Mouse (Mus musculus): ENCODE measurements around the gene Rad51b. TPM values are rescaled to one million over a fixed set of nuclear protein-coding genes. Genes with fewer than 3 reads are reported as not detected.

The Rad51b gene
- polyA plus RNA-seq, 1 experiment from 2014 or later, result 7.8 TPM

DNA sequence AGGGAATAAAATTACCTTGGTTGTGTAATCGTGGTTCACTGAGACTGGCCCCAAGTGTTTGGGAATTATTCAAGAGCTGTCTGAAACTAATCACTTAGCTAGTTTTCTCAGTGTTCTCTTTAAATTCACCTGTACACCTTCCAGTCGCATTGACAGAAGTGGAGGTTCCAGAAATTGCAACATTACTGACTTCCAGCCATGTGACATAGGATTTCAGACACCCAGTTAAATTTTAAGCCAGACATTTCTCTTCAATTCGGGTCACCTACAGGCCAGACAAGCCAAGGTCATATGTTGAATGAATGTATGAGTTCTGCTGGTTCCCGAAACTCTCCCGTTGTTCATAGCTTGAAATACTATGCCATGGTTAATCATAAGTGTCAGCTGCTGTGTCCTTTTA lies 260.8 kb downstream of the Rad51b start:
- Histone ChIP-seq H3K9ac (no peak overlapping the region), H3K4me3 (replicated peaks) (no peak overlapping the region), H3K27me3 (replicated peaks) (no peaks in the 10 kb centered on the region), H3K4me1 (replicated peaks) (no peaks in the 10 kb centered on the region), H3K4me2 (replicated peaks) (no peak overlapping the region), H3K9me3 (no peaks in the 10 kb centered on the region), H3K27ac (no peak overlapping the region), H3K36me3 (no peaks in the 10 kb centered on the region)
- ATAC-seq, result peak; percentile 78
- WGBS, result 48% methylated on average over 5 of the region's 5 CpGs

DNA sequence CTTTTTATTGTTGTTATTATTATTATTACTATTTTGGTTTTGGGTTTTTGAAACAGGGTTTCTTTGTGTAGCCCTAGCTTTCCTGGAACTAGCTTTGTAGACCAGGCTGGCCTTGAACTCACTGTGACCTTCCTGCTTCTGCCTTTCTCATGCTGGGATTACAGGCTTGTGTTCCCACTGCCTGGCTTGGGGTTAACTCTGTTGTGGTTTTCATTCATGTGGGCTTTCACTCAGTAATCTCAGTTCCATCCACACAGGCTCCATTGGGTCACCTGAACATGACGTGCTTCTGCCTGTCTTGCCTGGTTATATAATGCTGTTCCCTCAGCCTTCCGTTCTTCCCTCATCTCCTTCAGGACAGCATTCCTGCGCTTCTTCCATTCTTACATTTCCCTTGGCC lies 261.6 kb downstream of the Rad51b start:
- no peaks in the 10 kb centered on the region for H3K9me3 ChIP-seq
- no peaks in the 10 kb centered on the region for H3K27me3 ChIP-seq (replicated peaks)
- H3K4me2 ChIP-seq (replicated peaks), result no peak overlapping the region
- 86% methylated on average over 3 of the region's 3 CpGs for WGBS
- no peak overlapping the region for H3K27ac ChIP-seq
- H3K9ac ChIP-seq, result no peak overlapping the region
- no peak; the same call in 1 of the 2 replicates for ATAC-seq
- no peaks in the 10 kb centered on the region for H3K36me3 ChIP-seq
- H3K4me1 ChIP-seq (replicated peaks), result no peaks in the 10 kb centered on the region
- no peak overlapping the region for H3K4me3 ChIP-seq (replicated peaks)

DNA sequence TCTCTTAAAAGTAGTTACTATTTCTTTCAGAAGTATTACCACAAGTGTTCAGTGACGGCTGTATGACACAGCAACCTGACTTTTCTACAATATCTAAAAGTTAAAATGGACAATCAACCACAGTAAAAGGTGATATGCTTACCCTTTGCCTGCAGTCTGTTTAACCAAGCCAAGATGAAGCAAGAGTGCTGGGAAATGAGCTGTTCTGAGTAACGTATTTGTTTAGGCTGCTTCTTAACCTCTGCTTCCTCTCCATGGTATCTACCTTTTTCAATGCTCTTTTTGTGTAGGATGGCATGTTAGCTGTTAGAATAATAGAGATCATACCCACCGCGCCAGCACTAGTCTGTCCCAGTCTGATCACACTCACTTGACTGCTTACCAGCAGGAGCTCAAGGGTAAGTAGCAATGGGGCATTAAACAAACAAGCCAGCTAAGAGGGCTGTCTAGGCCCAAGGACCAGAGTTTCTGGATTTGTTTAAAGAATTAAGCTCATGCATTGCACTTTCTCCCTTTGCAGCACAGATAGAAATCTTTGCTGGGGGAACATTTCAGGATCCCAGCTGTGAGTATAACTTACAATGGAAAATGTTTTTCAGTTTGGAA lies 262.4 kb downstream of the Rad51b start:
- H3K4me3 ChIP-seq (replicated peaks), result no peak overlapping the region
- WGBS, result 68% methylated on average over 4 of the region's 4 CpGs
- no peak overlapping the region for H3K9ac ChIP-seq
- ATAC-seq, result no peak; the same call in 1 of the 2 replicates
- 0 out of 2 replicates have a peak overlapping the region, but pooled peaks have one; percentile 0 for H3K27ac ChIP-seq
- no peaks in the 10 kb centered on the region for H3K9me3 ChIP-seq
- H3K4me1 ChIP-seq (replicated peaks), result no peaks in the 10 kb centered on the region
- H3K4me2 ChIP-seq (replicated peaks), result no peak overlapping the region
- H3K27me3 ChIP-seq (replicated peaks), result no peaks in the 10 kb centered on the region
- no peaks in the 10 kb centered on the region for H3K36me3 ChIP-seq

DNA sequence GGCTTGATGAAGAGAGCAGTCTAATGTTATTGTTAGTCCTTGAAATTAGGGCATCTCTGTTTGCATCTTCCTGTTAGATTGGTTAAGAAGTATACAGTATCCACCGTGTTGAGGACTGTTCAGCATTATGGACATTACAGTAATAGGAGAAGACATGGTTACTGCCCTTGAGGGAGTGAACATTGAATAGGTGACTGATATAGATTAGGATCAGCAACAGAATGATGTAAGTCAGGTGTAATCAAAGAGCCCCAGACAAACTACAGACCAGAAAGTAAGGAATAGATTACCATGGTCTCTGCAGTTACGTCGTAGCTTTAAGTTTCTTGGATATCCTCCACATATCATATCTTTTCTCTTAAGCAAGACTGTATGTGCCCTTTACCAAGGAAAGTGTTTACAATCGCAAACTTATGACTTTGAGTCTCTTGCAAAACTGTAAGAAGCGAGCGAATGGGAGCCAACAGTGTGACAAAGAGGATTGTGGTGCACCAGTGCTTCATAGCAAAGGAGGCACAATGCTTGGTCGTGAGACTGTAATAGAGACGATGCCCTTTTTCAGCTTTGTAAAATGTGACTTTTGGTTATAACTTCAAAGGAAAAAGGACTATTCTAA lies 263.1 kb downstream of the Rad51b start:
- no peak overlapping the region for H3K27ac ChIP-seq
- no peaks in the 10 kb centered on the region for H3K9me3 ChIP-seq
- H3K4me1 ChIP-seq (replicated peaks), result no peaks in the 10 kb centered on the region
- H3K27me3 ChIP-seq (replicated peaks), result no peaks in the 10 kb centered on the region
- WGBS, result 80% methylated on average over 8 of the region's 8 CpGs
- H3K36me3 ChIP-seq, result no peaks in the 10 kb centered on the region
- H3K9ac ChIP-seq, result no peak overlapping the region
- peak; percentile 67 for ATAC-seq
- H3K4me2 ChIP-seq (replicated peaks), result no peak overlapping the region
- H3K4me3 ChIP-seq (replicated peaks), result no peak overlapping the region

- WGBS, result 74% methylated on average over 4 of the region's 4 CpGs
- ATAC-seq, result peak; percentile 79
- no peak overlapping the region for H3K27ac ChIP-seq
Observed at GRCm38 (mm10) chr12:79560893-79561292, 263.8 kb downstream of the Rad51b start.

DNA sequence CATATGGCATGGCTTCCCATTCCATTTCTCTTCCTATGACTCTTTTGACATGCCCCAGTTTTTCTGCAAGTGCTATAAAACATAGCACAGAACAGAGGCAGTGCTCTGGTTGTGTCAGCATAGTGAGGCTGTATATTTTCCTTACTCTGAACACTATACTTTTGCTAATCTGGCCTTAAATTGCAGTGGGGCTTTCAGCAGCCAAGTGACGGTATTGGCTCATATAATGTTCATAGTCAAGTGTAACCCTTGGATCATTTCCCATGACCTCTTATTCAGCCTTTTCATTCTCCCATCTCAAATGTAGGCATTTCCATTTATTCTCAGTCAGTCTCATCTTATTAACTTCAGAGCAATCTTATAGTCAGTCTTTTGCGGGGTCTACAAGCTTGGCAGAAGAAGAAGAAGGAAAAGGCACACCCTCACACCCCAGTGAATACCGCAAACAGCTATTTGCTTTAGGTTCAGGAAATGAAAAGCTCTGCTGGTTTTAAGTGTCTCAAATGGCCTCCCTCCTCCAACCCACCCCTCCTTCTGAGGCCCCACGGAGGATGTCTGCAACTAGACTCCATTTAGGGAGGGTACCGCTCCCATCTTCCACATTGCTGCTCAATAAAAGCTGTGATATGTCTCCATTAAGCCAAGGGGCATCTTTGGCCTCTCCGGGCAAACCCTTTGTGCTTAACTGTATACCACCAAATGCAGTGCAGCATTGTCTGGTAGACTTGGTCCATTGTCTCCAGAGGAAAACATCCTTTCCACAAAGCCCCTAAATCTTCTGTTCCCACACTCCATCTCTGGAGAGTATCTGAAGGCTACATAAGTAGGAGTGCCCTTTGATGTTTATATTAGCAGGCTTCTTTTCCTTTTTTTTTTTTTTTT lies 277.3 kb downstream of the Rad51b start:
- Histone ChIP-seq H3K4me1 (replicated peaks) (no peaks in the 10 kb centered on the region), H3K9ac (no peak overlapping the region), H3K27ac (no peak overlapping the region), H3K9me3 (no peaks in the 10 kb centered on the region), H3K4me2 (replicated peaks) (no peak overlapping the region), H3K4me3 (replicated peaks) (no peak overlapping the region), H3K27me3 (replicated peaks) (no peaks in the 10 kb centered on the region), H3K36me3 (no peaks in the 10 kb centered on the region)
- 74% methylated on average over 6 of the region's 6 CpGs for WGBS
- ATAC-seq, result no peak

More at GRCm38 (mm10) chr12:79560893-79561292, 263.8 kb downstream of the Rad51b start:
- Histone ChIP-seq H3K27me3 (replicated peaks) (no peaks in the 10 kb centered on the region), H3K4me3 (replicated peaks) (no peak overlapping the region), H3K36me3 (no peaks in the 10 kb centered on the region), H3K9me3 (no peaks in the 10 kb centered on the region), H3K4me1 (replicated peaks) (no peaks in the 10 kb centered on the region), H3K4me2 (replicated peaks) (no peak overlapping the region), H3K9ac (no peak overlapping the region)

GRCm38 (mm10) chr12:79575041-79575541 lies 278.0 kb downstream of the Rad51b start:
- no peaks in the 10 kb centered on the region for H3K9me3 ChIP-seq
- ATAC-seq, result no peak
- no peaks in the 10 kb centered on the region for H3K27me3 ChIP-seq (replicated peaks)
- no peak overlapping the region for H3K9ac ChIP-seq
- no peak overlapping the region for H3K4me2 ChIP-seq (replicated peaks)
- H3K4me1 ChIP-seq (replicated peaks), result no peaks in the 10 kb centered on the region
- no peaks in the 10 kb centered on the region for H3K36me3 ChIP-seq
- no peak overlapping the region for H3K27ac ChIP-seq
- H3K4me3 ChIP-seq (replicated peaks), result no peak overlapping the region
- WGBS, result 83% methylated on average over 7 of the region's 7 CpGs

DNA sequence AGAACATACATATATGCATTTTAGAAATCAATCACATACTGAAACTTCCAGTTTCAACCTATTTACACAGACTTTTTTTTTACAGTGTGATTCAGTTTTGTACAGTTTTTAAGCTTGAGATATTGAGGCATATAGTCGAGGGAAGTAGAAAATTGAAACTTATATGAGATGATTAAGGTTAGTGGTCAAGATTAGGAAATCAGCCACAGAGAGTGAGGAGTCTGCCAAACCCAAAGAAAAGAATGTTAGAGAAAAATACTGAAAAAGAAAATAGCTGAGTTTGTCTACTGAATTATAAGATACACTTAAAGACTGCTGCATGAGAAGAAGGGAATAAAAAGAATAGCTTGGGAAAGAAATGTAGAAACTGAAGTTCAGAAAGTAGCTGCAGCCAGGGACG lies 280.4 kb downstream of the Rad51b start:
- no peak for ATAC-seq
- no peak overlapping the region for H3K4me3 ChIP-seq (replicated peaks)

GRCm38 (mm10) chr12:79579018-79579585 lies 282.0 kb downstream of the Rad51b start:
- no peak overlapping the region for H3K27ac ChIP-seq
- no peak for ATAC-seq
- H3K4me2 ChIP-seq (replicated peaks), result no peak overlapping the region
- H3K27me3 ChIP-seq (replicated peaks), result no peaks in the 10 kb centered on the region
- no peaks in the 10 kb centered on the region for H3K4me1 ChIP-seq (replicated peaks)
- 82% methylated on average over 6 of the region's 6 CpGs for WGBS
- H3K9ac ChIP-seq, result no peak overlapping the region
- no peaks in the 10 kb centered on the region for H3K9me3 ChIP-seq
- no peaks in the 10 kb centered on the region for H3K36me3 ChIP-seq
- H3K4me3 ChIP-seq (replicated peaks), result no peak overlapping the region

More for the DNA sequence above, 280.4 kb downstream of the Rad51b start:
- no peaks in the 10 kb centered on the region for H3K27me3 ChIP-seq (replicated peaks)
- no peaks in the 10 kb centered on the region for H3K36me3 ChIP-seq
- H3K9ac ChIP-seq, result no peak overlapping the region
- no peak overlapping the region for H3K27ac ChIP-seq
- no peak overlapping the region for H3K4me2 ChIP-seq (replicated peaks)
- no peaks in the 10 kb centered on the region for H3K4me1 ChIP-seq (replicated peaks)
- 90% methylated on average over 2 of the region's 2 CpGs for WGBS
- H3K9me3 ChIP-seq, result no peaks in the 10 kb centered on the region

- no peaks in the 10 kb centered on the region for H3K9me3 ChIP-seq
- 89% methylated on average over 6 of the region's 6 CpGs for WGBS
- no peak overlapping the region for H3K4me2 ChIP-seq (replicated peaks)
- no peak overlapping the region for H3K27ac ChIP-seq
- H3K4me1 ChIP-seq (replicated peaks), result no peaks in the 10 kb centered on the region
- no peak overlapping the region for H3K4me3 ChIP-seq (replicated peaks)
- no peaks in the 10 kb centered on the region for H3K36me3 ChIP-seq
- ATAC-seq, result no peak
- H3K27me3 ChIP-seq (replicated peaks), result no peaks in the 10 kb centered on the region
- no peak overlapping the region for H3K9ac ChIP-seq
Observed at GRCm38 (mm10) chr12:79579837-79580236, 282.8 kb downstream of the Rad51b start.

DNA sequence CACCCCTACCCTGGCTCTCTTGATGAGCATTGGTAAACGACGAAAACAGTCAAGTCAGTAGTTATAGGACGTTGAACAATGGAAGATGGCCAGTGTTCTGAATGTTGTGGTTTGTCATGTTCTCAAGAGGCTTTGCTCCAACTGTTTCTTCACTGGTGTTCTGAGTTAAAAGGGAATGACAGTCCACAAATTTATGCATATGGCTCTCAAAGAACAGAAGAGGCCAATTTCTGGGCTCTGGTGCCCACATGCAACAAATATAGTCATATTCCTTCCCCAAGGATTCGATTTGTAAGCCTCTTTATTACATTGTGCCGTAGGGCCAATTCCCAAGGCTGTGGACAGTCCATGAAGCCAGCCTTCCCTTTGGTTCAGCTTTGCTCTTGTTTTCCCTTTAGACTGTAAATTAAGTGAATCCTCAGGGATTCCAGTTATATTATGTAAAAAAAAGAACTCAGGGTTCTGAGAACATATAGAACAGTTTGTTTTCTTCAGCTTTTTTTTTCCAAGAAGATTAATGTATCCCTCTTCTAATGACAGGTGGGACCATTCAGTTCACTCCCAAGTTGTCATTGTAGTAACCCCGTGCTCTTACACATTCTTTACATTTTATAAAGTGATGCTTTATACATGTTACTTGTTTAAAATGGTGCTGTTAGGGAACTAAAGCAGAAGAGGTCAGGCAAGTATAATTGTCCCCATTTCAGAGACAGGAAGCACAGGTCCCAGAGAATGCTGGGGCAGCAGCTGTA lies 287.6 kb downstream of the Rad51b start:
- no peak overlapping the region for H3K27ac ChIP-seq
- H3K4me3 ChIP-seq (replicated peaks), result no peak overlapping the region
- H3K9me3 ChIP-seq, result no peaks in the 10 kb centered on the region
- ATAC-seq, result no peak
- no peaks in the 10 kb centered on the region for H3K4me1 ChIP-seq (replicated peaks)
- H3K4me2 ChIP-seq (replicated peaks), result no peak overlapping the region
- no peaks in the 10 kb centered on the region for H3K36me3 ChIP-seq
- no peak overlapping the region for H3K9ac ChIP-seq
- H3K27me3 ChIP-seq (replicated peaks), result no peaks in the 10 kb centered on the region
- WGBS, result 80% methylated on average over 6 of the region's 6 CpGs

Data from intestine, embryonic 15.5 days (tissue).